ENCODE assay signal across 9 mouse cellular contexts in the genomic region with DNA sequence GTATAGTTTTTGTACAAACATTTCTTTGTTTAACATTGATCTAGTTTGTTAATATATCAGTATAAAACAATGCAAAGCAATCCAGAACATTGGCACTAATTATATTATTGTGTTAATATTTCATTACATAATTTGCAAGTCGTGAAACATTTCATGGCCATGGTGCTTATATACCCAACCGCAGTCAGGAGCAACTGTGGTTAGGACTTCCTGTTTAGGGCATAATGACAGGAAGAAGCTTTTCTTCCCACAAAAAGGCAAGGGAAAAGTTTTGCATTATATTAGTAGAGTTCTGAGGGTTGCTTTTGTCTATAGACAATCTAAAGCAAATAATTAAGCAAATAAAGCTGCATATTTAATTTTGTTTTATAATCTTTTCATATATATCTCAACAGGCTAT.
"Had no signal": no experiment of that assay in that cellular context is flagged by ENCODE, and none has a peak within 500 bp of the region (broad histone marks: within the 10 kb centered on the region; RNA-seq: fewer than 3 reads in every experiment).

No protein-coding gene starts in this region.

- DNase-seq: lung, adult 18-20 months; lung, embryonic 14.5 days; lung, postnatal 10 days; lung, postnatal 4 days; right cerebral cortex, postnatal 14 days; thymus, postnatal 14 days; thymus, postnatal 36 days had no signal

- ATAC-seq: midbrain, embryonic 13.5 days; midbrain, embryonic 15.5 days had no signal
